Mouse (Mus musculus) central nervous system, embryonic 18 days (tissue): ENCODE measurements around the gene 2410002F23Rik. TPM values are rescaled to one million over a fixed set of nuclear protein-coding genes. Genes with fewer than 3 reads are reported as not detected.

ENCODE experiments used
- polyA plus RNA-seq: library from polyadenylated mRNA; depleted of rRNA; stranded (reverse); fragments of >200 nt; gene quantifications from 2 replicates; pipeline ENCODE4 v1.2.3, GENCODE M21; 2012; rRNA removed

The 2410002F23Rik gene
- 296 and 311 TPM in 2 replicates for polyA plus RNA-seq

DNA sequence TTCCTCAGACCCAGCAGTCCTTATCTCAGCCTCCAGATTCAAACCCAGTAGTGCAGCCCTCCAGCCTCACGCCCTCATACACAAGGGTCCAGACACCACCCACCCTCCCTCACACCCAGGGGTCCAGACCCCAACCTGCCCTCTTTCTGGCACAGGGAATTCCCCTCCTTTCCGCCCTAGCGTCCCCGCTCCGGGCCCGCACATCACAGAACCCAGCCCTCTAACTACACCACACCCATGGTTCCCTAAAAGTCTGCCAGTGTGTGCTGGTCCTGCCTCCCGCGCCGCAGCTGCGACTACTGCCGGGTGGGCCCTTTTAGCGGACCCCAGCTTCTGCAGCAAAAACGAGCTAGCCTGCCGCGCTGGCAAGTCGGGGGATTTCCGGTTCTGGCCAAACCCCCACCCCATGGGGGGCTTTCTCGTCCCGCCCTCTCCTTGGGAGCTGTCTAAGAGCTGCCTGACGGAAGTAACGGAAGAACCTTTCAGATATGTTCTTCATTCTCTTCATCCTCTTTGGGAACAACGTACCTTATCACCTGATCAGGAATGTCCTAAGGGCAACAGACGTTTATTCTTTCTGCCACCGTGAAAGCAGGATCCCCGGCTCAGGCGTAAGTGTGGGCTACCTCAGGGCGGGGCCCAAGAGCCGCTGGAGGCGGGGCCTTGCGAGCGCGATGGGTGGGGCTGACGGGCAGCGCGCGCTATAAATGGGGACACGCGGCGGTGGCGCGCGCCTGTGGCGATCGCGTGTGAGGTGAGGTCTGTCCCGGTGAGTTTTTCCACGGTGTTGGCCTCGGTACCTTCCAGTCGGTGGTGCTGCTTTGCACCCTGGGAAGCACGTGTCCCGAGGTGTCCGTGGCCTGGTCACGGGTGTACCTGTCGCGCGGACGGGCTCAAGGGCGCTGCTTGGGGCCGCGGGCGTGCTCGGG is at the start of gene 2410002F23Rik, which contains the start of gene 1700028J19Rik:
TSS of gene 2410002F23Rik (plus strand) at position 668 of the 929 bp plus-strand sequence.
TSS of gene 1700028J19Rik (minus strand) at position 641 of the 929 bp plus-strand sequence.

GRCm38 (mm10) chr7:44197891-44198290 is 48.6 kb upstream of the 2410002F23Rik start, which contains the start of gene Klk1b3:
Gene Klk1b3, plus strand, starts transcription at chr7:44198191.

GRCm38 (mm10) chr7:44207135-44207534 is 39.4 kb upstream of the 2410002F23Rik start, which contains the start of gene Klk1b4:
Gene Klk1b4, plus strand, starts transcription at chr7:44207435.

DNA sequence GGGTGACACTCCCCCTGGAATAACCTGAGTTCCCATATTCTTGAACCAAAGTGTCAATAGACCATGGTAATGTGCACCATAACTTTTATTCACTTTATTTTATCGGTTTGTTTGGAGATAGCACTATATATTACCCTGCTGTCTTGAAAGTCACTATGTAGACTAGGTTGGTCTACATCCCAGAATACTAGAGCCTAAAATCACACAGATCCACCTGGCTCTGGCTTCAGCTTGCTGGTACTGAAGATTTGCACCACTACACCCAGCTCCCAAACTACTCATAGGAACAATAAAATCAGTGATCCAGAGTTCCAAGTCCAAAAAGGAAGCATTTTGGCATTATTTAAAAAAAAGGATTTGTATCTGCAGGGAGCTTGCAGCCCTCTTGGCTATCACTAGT is 30.9 kb upstream of the 2410002F23Rik start, which contains the start of gene Klk1b5:
TSS of gene Klk1b5 (plus strand) at position 301 of the 400 bp plus-strand sequence.

GRCm38 (mm10) chr7:44225076-44225475 is 21.4 kb upstream of the 2410002F23Rik start, which contains the start of gene Klk1:
Gene Klk1, plus strand, starts transcription at chr7:44225360.

GRCm38 (mm10) chr7:44235909-44236308 is 10.6 kb upstream of the 2410002F23Rik start, which contains the start of gene Gm36864:
Gene Gm36864, plus strand, starts transcription at chr7:44236177.

DNA sequence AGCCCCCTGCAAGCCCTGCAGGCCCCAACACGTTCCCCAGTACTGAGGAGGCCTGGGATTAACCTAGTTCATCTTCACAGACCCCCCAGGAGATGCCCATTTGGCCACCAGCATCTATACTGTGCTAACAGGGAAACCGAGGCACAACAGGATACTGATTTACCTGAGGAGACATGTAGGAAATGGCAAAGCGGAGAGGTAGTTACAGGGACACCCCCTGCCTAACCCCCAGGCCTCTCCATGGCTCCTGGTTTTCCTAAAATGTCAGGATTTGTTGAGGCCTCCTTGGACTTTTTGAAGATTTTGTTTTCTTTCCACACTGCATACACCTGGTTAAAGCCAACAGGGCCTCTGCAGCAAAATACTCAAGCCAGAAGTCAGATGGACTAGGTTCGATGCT is 10.8 kb downstream of the 2410002F23Rik start, which contains the start of gene Acp4:
TSS of gene Acp4 (minus strand) at position 101 of the 400 bp plus-strand sequence.

GRCm38 (mm10) chr7:44261147-44261546 is 14.6 kb downstream of the 2410002F23Rik start, which contains the start of gene Gm15517:
Gene Gm15517, plus strand, starts transcription at chr7:44261447.

Other genes with a start within 250 kb of the 2410002F23Rik start
- gene Klk1b26, start 234.6 kb upstream of the 2410002F23Rik start, polyA plus RNA-seq, result 0.08 TPM in 1 of 2 replicates, not detected in the other
- 0.07 TPM in 1 of 2 replicates, not detected in the other for gene Klk1b27, start 194.4 kb upstream of the 2410002F23Rik start, polyA plus RNA-seq
- gene Klk1b21, start 144.4 kb upstream of the 2410002F23Rik start, polyA plus RNA-seq, result not detected in 2 replicates
- not detected in 2 replicates for gene Klk1b22, start 134.0 kb upstream of the 2410002F23Rik start, polyA plus RNA-seq
- 0.05 TPM in 1 of 2 replicates, not detected in the other for gene Klk1b16, start 110.0 kb upstream of the 2410002F23Rik start, polyA plus RNA-seq
- not detected in 2 replicates for gene Klk1b24, start 58.5 kb upstream of the 2410002F23Rik start, polyA plus RNA-seq
- gene Klk1b3, start 48.5 kb upstream of the 2410002F23Rik start, polyA plus RNA-seq, result not detected in 2 replicates
- not detected in 2 replicates for gene Klk1b4, start 39.3 kb upstream of the 2410002F23Rik start, polyA plus RNA-seq
- not detected in 2 replicates for gene Klk1b5, start 30.8 kb upstream of the 2410002F23Rik start, polyA plus RNA-seq
- not detected in 2 replicates for gene Klk1, start 21.4 kb upstream of the 2410002F23Rik start, polyA plus RNA-seq
- gene Gm36864, start 10.5 kb upstream of the 2410002F23Rik start, polyA plus RNA-seq, result not detected in 2 replicates
- gene 1700028J19Rik, start within 50 bp of the 2410002F23Rik start, polyA plus RNA-seq, result 1.3 and 1.7 TPM in 2 replicates
- not detected in 2 replicates for gene Acp4, start 10.7 kb downstream of the 2410002F23Rik start, polyA plus RNA-seq
- not detected in 2 replicates for gene Gm15517, start 14.7 kb downstream of the 2410002F23Rik start, polyA plus RNA-seq
- gene Clec11a, start 60.2 kb downstream of the 2410002F23Rik start, polyA plus RNA-seq, result 2.7 and 7.5 TPM in 2 replicates
- gene Shank1, start 63.5 kb downstream of the 2410002F23Rik start, polyA plus RNA-seq, result 23.2 and 35.2 TPM in 2 replicates
- gene Syt3, start 137.4 kb downstream of the 2410002F23Rik start, polyA plus RNA-seq, result 55.4 and 56.4 TPM in 2 replicates
- gene 1700008O03Rik, start 139.1 kb downstream of the 2410002F23Rik start, polyA plus RNA-seq, result 4.7 and 5.2 TPM in 2 replicates
- gene Lrrc4b, start 182.3 kb downstream of the 2410002F23Rik start, polyA plus RNA-seq, result 229 and 267 TPM in 2 replicates
- gene Aspdh, start 218.7 kb downstream of the 2410002F23Rik start, polyA plus RNA-seq, result 13.8 and 16.1 TPM in 2 replicates
- gene Josd2, start 221.3 kb downstream of the 2410002F23Rik start, polyA plus RNA-seq, result 75.4 and 77.8 TPM in 2 replicates
- gene Emc10, start 249.8 kb downstream of the 2410002F23Rik start, polyA plus RNA-seq, result 210 and 223 TPM in 2 replicates
- 25.2 and 26.6 TPM in 2 replicates for gene Fam71e1, start 249.9 kb downstream of the 2410002F23Rik start, polyA plus RNA-seq